Mouse (Mus musculus) adipocyte (in vitro differentiated cells): ENCODE results near the gene Gp9.
A peak's percentile ranks its signal among the peaks of the same experiment; 100 is the strongest.

ENCODE experiments used
- DNase-seq: peaks from one replicate; pipeline ENCODE4 v3.0.0-alpha.2; 2016; ENCODE audit warnings: low spot score

The Gp9 gene

GRCm38 (mm10) chr6:87777842-87778241, at the start of gene Gp9:
Gene Gp9, plus strand, starts transcription at chr6:87778072.
- DNase-seq = no peak

- DNase-seq = no peak
Observed at GRCm38 (mm10) chr6:87728102-87728501, 49.8 kb upstream of the Gp9 start.

DNA sequence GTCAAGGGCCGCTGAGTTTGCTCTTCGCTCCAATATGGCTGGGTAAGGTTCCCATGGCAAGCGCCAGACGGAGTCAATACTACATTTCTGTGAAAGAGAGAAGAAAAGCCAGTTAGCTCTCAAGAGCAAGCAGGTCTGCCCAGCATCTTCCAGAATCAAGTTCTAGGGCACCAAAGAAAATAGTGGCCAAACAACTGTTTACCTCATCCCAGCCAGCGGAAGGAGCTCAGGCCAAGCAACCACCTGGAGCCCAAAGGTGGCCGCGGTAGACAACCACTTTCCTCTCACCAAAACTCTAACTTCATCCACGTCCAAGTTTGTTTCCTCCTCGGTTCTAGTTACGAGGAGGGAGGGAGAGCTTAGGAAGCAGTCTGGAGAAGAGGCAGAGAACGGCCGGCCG, 47.7 kb upstream of the Gp9 start:
- no peak for DNase-seq

DNA sequence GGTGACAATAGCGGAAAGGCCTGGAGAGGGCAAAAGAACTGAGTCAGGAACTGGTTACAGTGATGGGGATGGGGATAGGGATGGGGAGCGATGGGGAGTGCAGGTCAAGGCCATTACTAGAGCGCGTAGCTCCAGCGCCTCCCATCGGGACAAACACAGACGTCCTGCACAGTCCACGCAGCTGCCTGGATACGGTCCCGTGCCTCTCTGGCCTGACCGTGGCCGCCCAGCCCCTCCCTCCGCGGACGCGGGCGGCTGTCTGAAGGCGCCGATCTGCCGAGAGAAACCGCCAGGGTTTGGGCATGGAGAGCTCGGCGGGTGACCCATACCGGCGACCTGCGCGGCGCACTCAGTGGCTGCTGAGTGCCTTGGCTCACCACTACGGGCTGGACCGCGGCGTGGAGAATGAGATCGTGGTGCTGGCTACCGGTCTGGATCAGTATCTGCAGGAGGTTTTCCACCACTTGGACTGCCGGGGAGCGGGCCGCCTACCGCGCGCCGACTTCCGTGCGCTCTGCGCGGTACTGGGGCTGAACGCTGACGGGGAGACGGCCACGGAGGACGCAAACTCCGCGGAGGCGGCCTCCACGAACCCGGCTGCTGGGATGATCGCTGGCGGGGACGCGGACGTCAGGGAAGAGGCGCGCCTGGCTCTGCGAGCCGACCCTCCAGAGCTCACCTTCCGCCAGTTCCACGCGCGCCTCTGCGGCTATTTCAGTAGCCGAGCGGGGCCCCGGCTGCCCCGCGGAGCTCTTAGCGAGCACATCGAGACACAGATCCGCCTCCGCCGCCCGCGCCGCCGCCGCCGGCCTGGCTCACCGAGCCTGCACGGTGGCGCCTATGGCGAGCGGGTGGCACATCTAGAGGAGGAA, 47.0 kb upstream of the Gp9 start, which contains the start of gene Efcc1:
Efcc1 (plus strand) TSS at position 279 of the 872 bp plus-strand sequence.
- DNase-seq = no peak

GRCm38 (mm10) chr6:87731463-87732095, 46.3 kb upstream of the Gp9 start:
- no peak for DNase-seq

GRCm38 (mm10) chr6:87732151-87733011, 45.5 kb upstream of the Gp9 start:
- no peak for DNase-seq

- DNase-seq = peak; percentile 92
Observed at GRCm38 (mm10) chr6:87733131-87733930, 44.5 kb upstream of the Gp9 start.

GRCm38 (mm10) chr6:87734136-87734535, 43.7 kb upstream of the Gp9 start:
- DNase-seq = no peak

DNA sequence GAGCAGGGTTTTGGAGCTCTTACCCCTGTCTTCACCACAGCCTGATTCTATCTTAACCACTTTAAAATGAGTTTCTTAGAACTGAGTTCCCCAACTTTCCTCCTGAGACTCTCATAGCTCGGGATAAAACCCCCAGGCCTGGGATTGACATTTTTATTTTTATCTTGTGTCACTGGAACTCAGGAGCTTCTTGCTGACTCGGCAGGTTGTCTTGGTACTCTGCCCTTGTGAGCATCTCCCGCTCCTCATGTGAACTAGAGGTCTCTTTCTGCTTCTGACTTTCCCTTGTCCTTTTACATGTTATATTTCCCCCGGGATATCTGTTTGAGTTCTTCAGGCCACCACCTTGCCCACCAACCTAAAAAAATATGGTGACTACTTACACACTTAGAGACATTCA, 40.9 kb upstream of the Gp9 start:
- DNase-seq = no peak

DNA sequence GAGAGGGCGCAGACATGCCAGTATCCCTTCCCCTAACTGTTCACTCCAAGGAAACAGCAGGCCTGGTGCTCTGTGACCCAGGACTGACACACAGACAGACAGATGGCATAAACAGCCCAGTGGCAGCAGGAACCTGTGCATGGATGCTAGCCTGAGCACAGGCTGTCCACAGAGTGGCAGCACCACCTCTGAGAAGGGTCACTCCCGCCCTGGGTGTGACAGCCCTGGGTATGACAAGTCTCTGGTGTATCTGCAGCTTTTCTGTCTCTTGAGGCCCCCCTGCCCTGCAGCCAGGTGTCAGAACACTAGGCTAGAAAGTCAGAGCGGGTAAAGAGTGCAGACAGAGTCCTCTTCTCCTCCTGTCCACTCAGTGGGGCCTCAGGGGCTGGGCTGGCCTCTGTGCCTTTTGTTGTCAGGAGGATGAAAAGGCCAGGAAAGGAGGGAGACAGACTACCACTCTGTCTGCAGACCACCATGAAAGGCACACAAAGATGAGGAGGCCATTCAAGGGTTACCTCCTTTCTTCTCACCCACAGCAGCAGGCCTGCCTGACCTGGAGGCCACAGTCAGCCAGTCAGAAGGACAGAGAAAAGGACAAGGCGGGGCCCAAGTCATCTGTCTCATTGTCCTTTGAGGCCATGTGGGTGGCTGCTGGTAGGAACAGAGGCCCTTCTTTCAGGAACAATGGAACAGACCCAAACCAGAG, 39.8 kb upstream of the Gp9 start:
- DNase-seq = no peak

- DNase-seq = no peak
Observed at GRCm38 (mm10) chr6:87739898-87740297, 38.0 kb upstream of the Gp9 start.

- no peak for DNase-seq
Observed at GRCm38 (mm10) chr6:87740496-87740895, 37.4 kb upstream of the Gp9 start.

GRCm38 (mm10) chr6:87741978-87742377, 35.9 kb upstream of the Gp9 start:
- no peak for DNase-seq

- DNase-seq = no peak
Observed at GRCm38 (mm10) chr6:87742804-87743203, 35.1 kb upstream of the Gp9 start.

- DNase-seq = no peak
Observed at GRCm38 (mm10) chr6:87743281-87743680, 34.6 kb upstream of the Gp9 start.

DNA sequence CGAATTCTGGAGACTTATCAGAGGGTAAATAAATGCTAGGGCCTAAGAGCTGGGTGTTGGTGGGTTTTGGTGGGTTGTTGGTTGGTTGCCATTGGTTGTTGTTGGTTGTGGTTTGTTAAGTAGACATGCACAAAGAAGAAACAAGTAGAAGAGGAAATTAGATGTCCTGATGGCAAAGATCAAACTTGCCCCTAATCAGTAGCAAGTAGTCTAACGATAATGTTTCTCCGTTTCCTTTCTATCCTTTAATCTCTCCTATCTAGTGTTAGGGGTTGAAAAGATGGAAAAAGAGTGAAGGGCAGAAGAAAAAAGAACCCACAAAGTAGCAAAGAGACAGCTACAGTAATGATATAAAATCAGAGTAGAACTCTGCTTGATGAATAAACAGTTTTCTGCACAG, 33.2 kb upstream of the Gp9 start:
- DNase-seq = no peak

- DNase-seq = peak; percentile 16
Observed at GRCm38 (mm10) chr6:87745301-87745700, 32.6 kb upstream of the Gp9 start.

DNA sequence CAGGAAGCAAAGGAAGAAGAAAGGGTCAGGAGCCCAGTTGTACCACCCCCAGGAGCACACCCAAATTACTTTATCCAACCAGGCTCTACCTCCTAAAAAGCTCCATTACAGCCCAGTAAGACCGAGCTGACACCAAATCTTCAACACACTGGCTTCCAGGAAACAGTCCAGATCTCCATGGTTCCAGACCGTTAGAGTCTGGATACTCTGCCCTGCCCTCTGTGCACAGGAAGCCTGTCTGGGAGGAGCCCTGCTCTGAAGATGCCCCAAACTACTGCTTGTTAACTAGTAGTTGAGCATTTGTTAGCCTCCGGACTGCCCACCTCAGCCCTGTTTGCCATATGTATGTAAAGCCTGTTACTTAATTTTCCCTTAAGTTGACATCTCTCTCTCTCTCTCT, 31.8 kb upstream of the Gp9 start:
- DNase-seq = peak; percentile 46

DNA sequence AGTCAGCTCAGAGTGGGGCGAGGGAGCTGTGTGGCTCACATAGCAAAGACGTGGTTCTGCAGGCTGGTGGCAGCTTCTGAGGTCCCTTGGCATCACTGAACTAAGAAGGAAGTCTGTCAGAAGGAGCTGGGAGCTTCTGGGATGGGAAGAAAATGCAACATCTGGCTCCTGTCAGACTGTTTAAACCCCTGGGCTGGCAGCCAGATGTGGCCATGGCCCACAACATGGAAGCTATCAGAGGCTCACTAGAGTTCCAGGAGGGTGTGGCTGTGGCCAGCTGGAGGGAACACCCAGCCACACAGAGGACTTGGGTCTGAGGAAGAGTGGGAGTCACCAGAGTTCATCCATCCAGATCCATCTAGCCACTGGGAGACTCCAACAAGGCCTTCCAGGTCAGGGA, 31.0 kb upstream of the Gp9 start:
- peak; percentile 81 for DNase-seq

DNA sequence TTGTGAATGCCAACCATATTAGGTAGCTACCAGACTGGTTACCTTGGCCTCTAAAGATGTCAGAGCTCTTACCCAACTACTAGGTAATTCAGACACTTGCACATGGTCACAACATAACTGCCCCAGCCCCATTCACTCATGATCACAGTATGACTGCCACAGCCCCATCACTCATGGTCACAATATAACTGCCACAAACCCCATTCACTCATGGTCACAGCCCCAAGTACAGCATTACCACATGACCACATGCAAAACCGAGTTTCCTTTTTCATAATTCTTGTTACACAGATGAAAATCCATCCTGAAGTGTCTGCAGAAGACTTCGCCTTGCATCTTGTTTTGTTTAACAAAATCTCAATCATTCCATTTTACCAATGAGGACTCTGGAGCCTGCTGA, 29.8 kb upstream of the Gp9 start:
- DNase-seq = no peak

GRCm38 (mm10) chr6:87748531-87748930, 29.3 kb upstream of the Gp9 start:
- DNase-seq = peak; percentile 65
